Mouse (Mus musculus) brown adipose tissue, adult 24 weeks (tissue): Measurements from ENCODE around the gene Cdc34b. TPM values are rescaled to one million over a fixed set of nuclear protein-coding genes. Genes with fewer than 3 reads are reported as not detected.

Experiments used
- H3K27ac ChIP-seq: fragments of 200-500 bp; replicated peaks from 2 replicates; pipeline ENCODE4 v1.5.1; 2012; ENCODE audit warnings: low read depth, mild to moderate bottlenecking, low read length
- H3K4me1 ChIP-seq: fragments of 200-500 bp; 2 replicates; pipeline ENCODE4 v1.6.1; 2012; ENCODE audit warnings: low read length, mixed read lengths; ENCODE audit not compliant: control insufficient read depth, insufficient read depth, insufficient read length
- H3K4me3 ChIP-seq: fragments of 200-500 bp; 2 replicates; pipeline ENCODE4 v1.5.1; 2012; ENCODE audit warnings: low read depth, mild to moderate bottlenecking, low read length, moderate library complexity; ENCODE audit not compliant: insufficient read depth
- polyA plus RNA-seq: library from polyadenylated mRNA; stranded (reverse); fragments of >200 nt; gene quantifications from 2 replicates; pipeline ENCODE4 v1.2.4, GENCODE M21; 2012; ENCODE audit not compliant: missing spikeins, insufficient read depth, insufficient read length

Gene Cdc34b
- polyA plus RNA-seq, 1 experiment = not detected

DNA sequence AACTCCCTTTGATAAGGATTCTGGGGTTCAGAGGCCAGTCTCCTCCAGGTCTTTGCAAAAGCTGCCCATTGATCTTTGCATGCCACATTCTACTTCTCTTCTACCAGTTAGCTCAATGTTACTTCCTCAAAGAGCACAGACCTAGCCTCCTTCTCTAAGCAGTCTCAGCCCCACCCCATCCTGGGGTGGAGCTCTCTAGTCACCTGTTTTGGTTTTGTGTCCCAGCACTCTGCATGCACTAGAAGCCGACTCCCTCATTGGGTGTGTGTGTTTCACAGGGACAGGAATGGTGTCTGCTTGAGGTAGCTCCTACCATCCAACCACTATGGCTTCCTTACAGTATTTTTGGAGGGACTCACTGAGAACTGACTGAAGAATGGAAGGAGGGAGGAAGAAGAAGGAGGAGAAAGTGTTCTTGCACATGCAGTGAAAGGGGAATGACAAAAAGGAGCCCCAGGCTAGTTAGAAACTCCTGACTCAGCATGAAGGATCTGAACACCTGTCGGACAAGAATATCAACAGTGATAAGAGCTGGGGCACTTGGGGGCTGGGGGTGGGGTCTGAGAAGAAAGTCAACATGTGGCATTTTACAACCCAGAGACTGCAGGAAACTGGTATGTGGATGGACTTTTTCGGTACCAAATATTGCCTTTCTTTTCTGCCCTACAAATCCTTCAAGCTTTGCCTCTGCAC is 30.9 kb downstream of the Cdc34b start:
- no peak overlapping the region for H3K27ac ChIP-seq
- no peaks in the 10 kb centered on the region for H3K4me1 ChIP-seq
- no peak overlapping the region for H3K4me3 ChIP-seq

GRCm38 (mm10) chr11:94773851-94774250 is 32.3 kb downstream of the Cdc34b start:
- Histone ChIP-seq H3K4me3 (no peak overlapping the region), H3K27ac (no peak overlapping the region), H3K4me1 (no peaks in the 10 kb centered on the region)

GRCm38 (mm10) chr11:94774887-94775497 is 33.4 kb downstream of the Cdc34b start:
- no peak overlapping the region for H3K27ac ChIP-seq
- H3K4me1 ChIP-seq = no peaks in the 10 kb centered on the region
- no peak overlapping the region for H3K4me3 ChIP-seq

DNA sequence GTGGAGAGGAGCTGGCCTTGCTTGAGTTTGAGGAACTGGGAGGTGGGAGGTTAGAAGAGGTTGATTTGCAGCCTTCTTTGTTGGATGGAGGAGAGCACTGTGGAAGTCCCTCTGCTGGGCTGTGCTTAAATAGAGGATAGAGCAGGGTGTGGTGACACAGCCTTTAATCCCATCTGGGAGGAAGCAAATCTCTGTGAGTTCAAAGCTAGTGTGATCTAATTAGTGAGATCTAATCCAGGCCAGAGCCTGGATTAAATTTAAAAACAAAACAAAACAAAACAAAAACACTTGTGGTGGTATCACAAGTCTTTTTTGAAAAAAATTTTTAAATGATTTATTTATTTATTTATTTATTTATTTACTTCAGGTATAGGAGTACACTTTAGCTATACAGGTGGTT is 41.0 kb downstream of the Cdc34b start, which contains the start of gene Tmem92:
Gene Tmem92 (minus strand): TSS at position 101 of the 400 bp plus-strand sequence.
- H3K27ac ChIP-seq = no peak within 1 kb of the TSS
- no peaks in the 10 kb centered on the region for H3K4me1 ChIP-seq
- H3K4me3 ChIP-seq = no peak within 1 kb of the TSS

GRCm38 (mm10) chr11:94785247-94785646 is 43.7 kb downstream of the Cdc34b start:
- no peak overlapping the region for H3K27ac ChIP-seq
- H3K4me3 ChIP-seq = no peak overlapping the region

GRCm38 (mm10) chr11:94791700-94792099 is 50.1 kb downstream of the Cdc34b start:
- H3K27ac ChIP-seq = no peak overlapping the region

More at GRCm38 (mm10) chr11:94785247-94785646, 43.7 kb downstream of the Cdc34b start:
- no peaks in the 10 kb centered on the region for H3K4me1 ChIP-seq

More at GRCm38 (mm10) chr11:94791700-94792099, 50.1 kb downstream of the Cdc34b start:
- H3K4me1 ChIP-seq = no peaks in the 10 kb centered on the region
- H3K4me3 ChIP-seq = no peak overlapping the region

Other genes with a start within 250 kb of the Cdc34b start
- not detected in 2 replicates for gene Epn3, start 241.8 kb upstream of the Cdc34b start, polyA plus RNA-seq
- gene Mycbpap, start 220.0 kb upstream of the Cdc34b start, polyA plus RNA-seq = not detected in 2 replicates
- 4.2 and 5.3 TPM in 2 replicates for gene Rsad1, start 192.5 kb upstream of the Cdc34b start, polyA plus RNA-seq
- not detected in 2 replicates for gene Chad, start 176.7 kb upstream of the Cdc34b start, polyA plus RNA-seq
- gene Acsf2, start 139.9 kb upstream of the Cdc34b start, polyA plus RNA-seq = 70.3 and 94.2 TPM in 2 replicates
- gene Lrrc59, start 112.0 kb upstream of the Cdc34b start, polyA plus RNA-seq = 60.1 and 63.6 TPM in 2 replicates
- 138 and 145 TPM in 2 replicates for gene Mrpl27, start 88.0 kb upstream of the Cdc34b start, polyA plus RNA-seq
- not detected in 2 replicates for gene Eme1, start 87.8 kb upstream of the Cdc34b start, polyA plus RNA-seq
- 5.6 and 8.2 TPM in 2 replicates for gene Xylt2, start 64.3 kb upstream of the Cdc34b start, polyA plus RNA-seq
- not detected in 2 replicates for gene Gm11541, start 37.3 kb upstream of the Cdc34b start, polyA plus RNA-seq
- gene Tmem92, start 40.9 kb downstream of the Cdc34b start, polyA plus RNA-seq = not detected in 2 replicates
- 36.9 and 49.1 TPM in 2 replicates for gene Col1a1, start 194.4 kb downstream of the Cdc34b start, polyA plus RNA-seq
- not detected in 2 replicates for gene Hils1, start 225.8 kb downstream of the Cdc34b start, polyA plus RNA-seq
- 6.5 and 6.9 TPM in 2 replicates for gene Sgca, start 234.5 kb downstream of the Cdc34b start, polyA plus RNA-seq
- 70.8 and 83.5 TPM in 2 replicates for gene Ppp1r9b, start 249.3 kb downstream of the Cdc34b start, polyA plus RNA-seq